Mouse (Mus musculus): Measurements from ENCODE around the gene Olfr1393.

DNA sequence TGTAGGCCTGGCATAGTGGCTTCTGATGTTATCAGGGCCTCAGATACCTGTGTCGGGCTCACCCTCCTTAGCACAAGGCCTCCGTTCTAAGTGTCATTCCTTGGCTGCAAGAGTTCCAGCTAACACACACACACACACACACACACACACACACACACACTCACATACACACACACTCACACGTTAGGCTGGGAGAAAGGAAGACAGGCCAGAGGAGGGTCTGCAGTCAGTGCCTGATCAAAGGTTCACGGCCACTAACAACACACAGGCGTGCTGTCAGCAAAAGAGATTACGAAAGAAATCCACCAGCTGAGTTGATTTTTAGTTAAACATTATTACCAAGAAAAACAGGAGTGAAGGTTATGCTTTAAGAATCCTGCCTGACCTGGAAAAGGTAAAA lies 11.4 kb upstream of the Olfr1393 start:
- TF ChIP-seq CTCF (IDR thresholded peaks at IDR 0.05; ENCODE audit: low read depth) (no peak), EP300 (IDR thresholded peaks at IDR 0.05; ENCODE audit: low read depth) (no peak)

Data from liver, embryonic 14.5 days (tissue).